Mouse (Mus musculus) ovary, postnatal 36 days (tissue): ENCODE measurements around the gene Fam208a.
A peak's percentile ranks its signal among the peaks of the same experiment; 100 is the strongest.

ENCODE experiments used
- DNase-seq: peaks from one replicate; pipeline ENCODE4 v3.0.0; 2022; ENCODE audit warnings: low spot score, mixed read lengths

The Fam208a gene

DNA sequence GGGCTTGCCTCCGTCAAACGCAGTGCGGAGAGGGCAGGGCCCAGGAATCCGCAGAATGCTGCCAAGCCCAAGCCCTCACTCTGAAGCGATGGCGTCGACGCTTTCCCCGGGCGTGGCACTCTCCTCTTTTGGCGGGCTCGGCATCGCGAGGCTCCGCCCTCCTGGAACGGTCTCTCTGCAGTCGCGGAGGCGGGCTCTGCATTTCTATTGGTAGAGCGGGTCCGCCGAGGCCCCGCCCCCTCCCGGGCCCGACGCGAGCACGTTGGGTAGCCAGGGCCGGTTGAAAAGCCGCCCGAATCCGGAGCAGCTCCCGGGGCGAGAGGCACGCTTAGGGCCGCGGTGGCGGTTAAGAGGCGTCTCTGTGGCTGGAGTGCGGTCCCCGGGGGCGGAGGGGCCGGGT is at the start of gene Fam208a:
Gene Fam208a, plus strand, starts transcription at position 262 of the 400 bp plus-strand sequence.
- peak; percentile 90 for DNase-seq

- DNase-seq, result no peak
Observed at GRCm38 (mm10) chr14:27379404-27379803, 49.2 kb upstream of the Fam208a start.

DNA sequence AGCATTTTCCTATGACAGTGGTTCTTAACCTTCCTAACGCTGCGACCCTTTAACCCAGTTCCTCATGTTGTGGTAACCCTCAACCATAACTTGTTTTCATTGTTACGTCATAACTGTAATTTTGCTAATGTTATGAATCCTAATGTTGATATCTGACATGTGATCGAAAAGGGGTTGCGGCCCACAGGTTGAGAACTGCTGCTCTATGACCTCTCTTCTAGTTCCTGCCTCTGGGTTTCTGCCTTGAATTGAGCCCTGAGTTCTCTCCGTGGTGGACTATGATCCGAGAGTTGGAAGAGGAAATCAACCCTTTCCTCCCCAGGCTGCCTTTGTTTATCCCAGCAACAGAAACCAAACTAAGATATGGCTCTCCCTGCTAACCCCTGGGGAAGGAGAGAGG is 47.2 kb upstream of the Fam208a start:
- no peak for DNase-seq

GRCm38 (mm10) chr14:27383321-27383830 is 45.3 kb upstream of the Fam208a start:
- DNase-seq, result no peak

DNA sequence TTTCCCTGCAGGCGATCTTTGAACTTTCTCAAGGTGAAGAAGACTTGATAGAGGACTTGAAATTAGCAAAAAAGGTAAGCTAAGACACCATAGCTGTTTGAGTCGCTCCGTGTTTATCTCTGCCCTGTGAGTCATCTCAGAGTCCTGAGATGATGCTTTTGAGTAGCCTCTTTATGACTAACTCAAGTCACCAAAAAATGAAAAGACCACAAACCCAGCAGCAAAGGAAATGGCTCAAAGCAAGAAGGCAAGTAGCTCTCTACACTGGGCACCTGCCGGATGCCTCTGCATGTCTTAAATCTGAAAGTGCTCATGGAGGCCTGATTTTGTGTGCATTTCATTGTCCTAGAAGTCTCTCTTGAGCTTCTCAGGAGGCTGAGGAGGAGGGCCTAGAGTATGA is 44.5 kb upstream of the Fam208a start:
- DNase-seq, result no peak

- DNase-seq, result no peak
Observed at GRCm38 (mm10) chr14:27388616-27389015, 40.0 kb upstream of the Fam208a start.

- DNase-seq, result no peak
Observed at GRCm38 (mm10) chr14:27389722-27390121, 38.9 kb upstream of the Fam208a start.

GRCm38 (mm10) chr14:27390663-27391062 is 38.0 kb upstream of the Fam208a start:
- DNase-seq, result no peak

DNA sequence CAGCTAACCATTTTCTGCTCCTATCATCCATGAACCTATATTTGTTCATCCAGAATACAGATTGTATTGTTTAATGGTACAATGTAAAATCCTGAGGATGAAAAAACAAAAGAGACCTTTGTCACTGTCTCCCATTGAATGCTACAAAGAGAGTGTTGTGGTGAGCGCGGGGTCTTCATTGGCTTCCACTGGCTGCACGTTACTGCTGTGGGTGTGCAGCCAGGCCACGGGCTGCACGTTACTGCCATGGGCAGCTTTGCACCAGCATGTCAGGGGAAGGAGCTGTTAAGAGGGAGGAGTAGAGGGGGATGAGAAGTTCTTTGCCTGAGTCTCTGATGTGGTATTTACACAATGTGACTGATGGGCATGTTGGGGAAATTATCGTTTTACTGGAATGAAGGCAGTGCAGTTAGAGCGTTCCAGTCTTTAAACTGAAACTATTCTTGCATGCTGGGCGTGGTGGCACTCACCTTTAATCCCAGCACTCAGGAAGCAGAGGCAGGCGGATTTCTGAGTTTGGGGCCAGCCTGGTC is 36.8 kb upstream of the Fam208a start:
- no peak for DNase-seq

GRCm38 (mm10) chr14:27392660-27393059 is 36.0 kb upstream of the Fam208a start:
- DNase-seq, result no peak

GRCm38 (mm10) chr14:27393806-27394205 is 34.8 kb upstream of the Fam208a start:
- no peak for DNase-seq

DNA sequence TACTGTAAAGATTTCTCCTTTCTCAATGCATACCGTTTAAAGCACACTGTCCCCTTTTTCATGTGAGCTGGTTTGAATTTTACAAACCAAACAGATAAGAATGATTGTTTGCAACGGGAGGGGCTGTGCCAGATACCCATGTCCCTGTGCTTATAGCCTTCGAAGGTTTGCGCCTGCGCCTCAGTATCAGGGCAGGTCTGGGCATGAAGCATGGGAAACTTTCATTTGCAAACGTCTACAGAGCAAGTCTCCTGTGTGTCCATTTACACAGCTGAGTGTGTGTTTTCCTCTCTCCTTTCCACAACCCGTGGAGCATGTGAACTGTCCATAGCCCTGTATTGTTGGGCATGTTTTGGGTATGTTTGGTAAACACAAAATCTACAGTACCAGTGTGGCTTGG is 32.2 kb upstream of the Fam208a start:
- DNase-seq, result no peak

- DNase-seq, result no peak
Observed at GRCm38 (mm10) chr14:27397526-27397925, 31.1 kb upstream of the Fam208a start.

DNA sequence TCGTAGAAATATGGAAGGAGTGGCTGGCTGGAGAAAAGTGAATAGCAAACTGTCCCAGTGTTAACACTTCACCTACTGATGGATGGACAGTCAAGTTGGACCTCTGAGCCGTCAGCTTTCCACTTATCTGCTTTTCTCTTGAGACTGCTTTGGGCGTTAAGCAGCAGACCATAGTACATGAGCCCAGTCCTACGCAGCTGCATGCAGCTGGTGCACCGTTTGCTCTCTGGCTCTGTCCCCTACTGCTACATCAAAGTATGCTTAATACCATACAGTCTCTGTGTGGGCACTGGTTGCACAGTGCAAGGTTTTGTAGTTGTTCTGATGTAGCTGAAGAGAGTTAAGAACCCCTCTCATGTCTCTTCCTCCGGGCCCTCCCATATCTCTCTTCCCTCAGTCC is 28.1 kb upstream of the Fam208a start:
- DNase-seq, result no peak

DNA sequence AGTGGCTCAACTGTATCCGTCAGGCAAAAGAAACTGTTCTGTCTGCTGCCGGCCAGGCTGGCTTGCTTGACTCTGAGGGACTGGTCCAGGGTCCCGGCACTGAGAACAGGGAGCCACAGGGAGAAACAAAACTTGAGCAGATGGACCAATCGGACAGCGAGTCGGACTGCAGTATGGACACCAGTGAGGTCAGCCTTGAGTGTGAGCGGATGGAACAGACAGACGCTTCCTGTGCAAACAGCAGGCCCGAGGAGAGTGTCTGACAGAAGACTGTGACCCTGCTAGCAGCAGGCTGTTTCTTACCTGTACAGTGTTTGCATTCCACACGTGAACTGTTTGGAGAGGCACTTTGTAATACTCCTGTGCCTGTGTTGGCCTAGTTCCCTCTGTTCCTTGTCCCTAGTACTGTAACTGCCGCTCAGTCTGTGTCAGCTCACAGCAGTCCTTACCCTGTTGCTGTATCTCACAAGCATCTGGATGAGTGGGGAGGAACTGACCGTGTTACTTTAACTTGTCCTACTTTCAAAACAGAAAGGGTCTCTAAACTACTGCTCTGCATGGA is 26.8 kb upstream of the Fam208a start:
- no peak for DNase-seq

GRCm38 (mm10) chr14:27402332-27403250 is 26.0 kb upstream of the Fam208a start:
- DNase-seq, result no peak

- DNase-seq, result no peak
Observed at GRCm38 (mm10) chr14:27405452-27405851, 23.2 kb upstream of the Fam208a start.

DNA sequence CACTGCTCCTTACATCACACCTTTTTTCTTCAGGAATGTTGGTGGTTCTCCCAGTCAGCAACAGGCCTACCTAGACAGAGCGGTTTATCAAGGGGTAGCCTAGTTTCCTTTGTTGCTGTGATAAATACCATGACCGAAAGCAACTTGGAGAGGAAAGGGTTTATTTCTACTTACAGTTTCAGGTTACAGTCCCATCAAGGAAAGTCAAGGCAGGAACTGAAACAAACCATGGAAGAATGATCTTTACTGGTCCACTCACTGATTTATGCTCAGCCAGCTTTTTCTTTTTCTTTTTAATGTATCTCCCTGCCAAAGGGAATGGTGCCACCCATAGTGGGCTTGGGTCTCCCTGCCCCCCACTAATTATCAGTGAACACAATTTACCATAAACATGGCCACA is 22.7 kb upstream of the Fam208a start:
- DNase-seq, result no peak

DNA sequence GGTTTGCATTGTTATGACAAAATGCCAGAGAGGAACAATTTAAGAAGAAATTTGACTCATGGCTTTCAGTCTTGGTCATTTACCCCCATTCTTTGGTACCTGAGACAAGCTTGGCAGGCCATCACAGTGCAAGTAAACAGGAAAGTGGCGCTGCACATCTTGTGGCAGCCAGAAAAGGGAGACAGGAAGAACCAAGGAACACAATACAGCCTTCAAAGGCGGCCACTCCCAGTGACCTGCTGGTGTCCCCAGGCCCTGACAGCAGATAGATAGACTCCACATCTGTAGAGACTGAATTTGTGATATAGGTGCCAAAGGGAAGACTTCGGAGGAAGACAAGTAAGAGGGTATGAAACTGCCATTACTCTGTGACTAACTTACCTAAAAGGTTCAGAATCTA is 20.4 kb upstream of the Fam208a start:
- DNase-seq, result no peak

- DNase-seq, result no peak
Observed at GRCm38 (mm10) chr14:27409662-27410061, 19.0 kb upstream of the Fam208a start.

DNA sequence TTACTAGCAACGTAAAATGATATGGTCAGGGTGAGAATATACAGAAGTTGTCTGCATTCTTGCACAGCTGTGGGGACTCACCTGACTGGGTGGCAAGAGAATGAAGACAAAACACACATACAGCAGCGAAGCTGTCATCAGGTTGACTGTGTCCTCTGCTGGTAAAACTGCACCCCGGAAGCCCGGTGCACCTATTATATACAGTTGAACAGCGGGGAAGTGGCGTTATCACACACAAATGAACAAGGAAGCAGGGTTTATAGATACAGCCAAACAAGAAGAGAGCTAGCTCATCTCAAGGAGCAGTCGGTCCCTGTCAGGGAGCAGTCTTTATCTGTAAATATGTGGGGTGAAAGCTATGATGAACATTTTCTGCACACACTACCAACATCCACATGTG is 17.1 kb upstream of the Fam208a start:
- no peak for DNase-seq

DNA sequence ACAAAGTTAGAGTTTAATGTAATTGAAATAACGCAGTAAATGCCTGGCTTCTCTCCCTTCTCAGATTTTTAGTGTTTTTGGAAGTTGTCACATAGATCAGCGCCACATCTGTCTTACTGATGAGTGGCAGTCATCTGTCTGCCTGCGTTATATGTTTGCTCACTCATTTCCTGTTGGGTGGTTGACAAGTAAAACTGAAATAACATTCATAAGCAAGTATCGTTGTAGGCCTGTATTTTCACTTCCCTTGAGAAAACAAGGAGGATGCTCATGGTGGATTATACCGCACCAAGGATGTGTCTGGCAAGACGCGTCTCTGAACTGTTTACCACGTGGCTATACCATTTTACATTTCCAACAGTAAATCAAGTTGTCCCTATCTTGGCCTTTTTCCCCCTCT is 15.9 kb upstream of the Fam208a start:
- no peak for DNase-seq

- no peak for DNase-seq
Observed at GRCm38 (mm10) chr14:27413961-27414360, 14.7 kb upstream of the Fam208a start.
